In the genomic region with DNA sequence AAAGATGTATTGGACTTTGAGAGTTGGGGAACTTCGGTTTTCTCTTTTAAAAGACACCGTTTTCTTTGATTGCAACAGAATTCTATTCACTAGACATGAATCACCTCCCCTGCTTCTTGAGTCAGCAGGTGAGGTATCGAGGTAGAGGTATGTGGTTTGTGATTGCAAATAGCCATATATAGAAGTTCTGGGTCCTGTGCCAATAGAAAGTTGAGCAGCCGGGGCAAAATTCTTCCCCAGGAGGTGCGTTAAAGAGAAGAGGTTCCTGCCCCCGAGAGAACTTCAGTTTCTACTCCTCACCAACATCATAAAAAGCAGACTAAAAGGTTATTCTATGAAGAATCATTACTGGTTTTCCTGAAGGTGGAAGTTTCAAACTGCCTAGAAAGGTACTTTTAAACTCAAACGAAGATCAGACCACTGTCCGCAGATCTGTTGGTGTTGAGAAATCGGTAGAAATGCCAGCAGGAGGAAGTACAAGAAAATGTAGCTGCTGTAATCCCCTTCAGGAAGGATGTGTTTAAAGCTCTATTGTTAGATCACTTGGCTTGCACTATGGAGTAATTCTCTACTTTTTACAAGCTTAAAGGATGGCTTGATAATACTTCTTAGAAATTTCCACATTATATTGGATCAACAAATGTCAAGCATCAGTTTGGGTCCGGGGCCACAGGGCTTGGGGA, we compare ENCODE assay signal across 7 mouse cellular contexts. TPM values are rescaled to one million over a fixed set of nuclear protein-coding genes. Genes with fewer than 3 reads are reported as not detected.
A peak's percentile ranks its signal among the peaks of the same experiment; 100 is the strongest.
DNase-seq lines count a peak whose midpoint lies in the region; ATAC-seq and TF ChIP-seq lines count a peak whose summit lies in the region.

No protein-coding gene starts in this region.

- TF ChIP-seq POLR2A in ES-Bruce4 (IDR thresholded peaks at IDR 0.05; ENCODE audit: insufficient read depth, low read length): no peak
- no peak for TF ChIP-seq POLR2A in bone marrow, adult 2 months (IDR thresholded peaks at IDR 0.05; ENCODE audit: borderline replicate concordance, control insufficient read depth, low read depth, low read length)

- no peak for TF ChIP-seq EP300 in ES-Bruce4 (IDR thresholded peaks at IDR 0.05; ENCODE audit: insufficient read depth, low read depth, low read length)

- no peak overlapping the region for H3K4me3 ChIP-seq in ES-Bruce4 (ENCODE audit: low read depth, low read length)
- peak overlapping the region; percentile 51 for H3K4me3 ChIP-seq in bone marrow, adult 2 months (replicated peaks; ENCODE audit: control insufficient read depth, low read depth, low read length)
- H3K4me3 ChIP-seq in hindbrain, embryonic 14.5 days (replicated peaks; ENCODE audit: low read length): no peak overlapping the region

- DNase-seq in hindbrain, embryonic 14.5 days (ENCODE audit: low spot score): no peak
- DNase-seq in lung, postnatal 25 days (ENCODE audit: low spot score): peak; percentile 37
- DNase-seq in frontal cortex, postnatal 36 days (ENCODE audit: low spot score in 2 of 2): no peak
- no peak for DNase-seq in left cerebral cortex, postnatal 10 days (ENCODE audit: extremely low spot score in 1 of 2, low spot score in 2 of 2)
- DNase-seq in cerebellum, postnatal 4 days (ENCODE audit: low spot score in 2 of 2): no peak

- H3K27ac ChIP-seq in ES-Bruce4 (ENCODE audit: insufficient read depth, low read length): no peak overlapping the region
- H3K27ac ChIP-seq in bone marrow, adult 2 months (ENCODE audit: control insufficient read depth, insufficient read depth, low read depth, low read length, poor library complexity): no peak overlapping the region
- no peak overlapping the region for H3K27ac ChIP-seq in hindbrain, embryonic 14.5 days

- WGBS in bone marrow, adult 2 months: 3% methylated on average over 10 of the region's 10 CpGs
- 66% methylated on average over 10 of the region's 10 CpGs for WGBS in hindbrain, embryonic 14.5 days

- peak overlapping the region; percentile 53; the same call in 1 of the 2 replicates for H3K9ac ChIP-seq in ES-Bruce4 (ENCODE audit: low read depth, poor library complexity, severe bottlenecking)
- no peak overlapping the region for H3K9ac ChIP-seq in hindbrain, embryonic 14.5 days

- H3K4me1 ChIP-seq in ES-Bruce4 (ENCODE audit: control insufficient read depth, insufficient read depth, low read length): no peaks in the 10 kb centered on the region
- H3K4me1 ChIP-seq in bone marrow, adult 2 months (ENCODE audit: control insufficient read depth, insufficient read depth, low read length): no peaks in the 10 kb centered on the region
- no peaks in the 10 kb centered on the region for H3K4me1 ChIP-seq in hindbrain, embryonic 14.5 days (replicated peaks; ENCODE audit: control insufficient read depth, insufficient read depth, low read length)

- H3K9me3 ChIP-seq in ES-Bruce4 (replicated peaks; ENCODE audit: control insufficient read depth, insufficient read depth, low read length, poor library complexity, severe bottlenecking): no peaks in the 10 kb centered on the region
- H3K9me3 ChIP-seq in hindbrain, embryonic 14.5 days (ENCODE audit: control insufficient read depth, low read length): no peaks in the 10 kb centered on the region

- ATAC-seq in hindbrain, embryonic 14.5 days (ENCODE audit: low FRiP score): no peak

- TF ChIP-seq CTCF in ES-Bruce4 (IDR thresholded peaks at IDR 0.05; ENCODE audit: low read depth, low read length): no peak
- TF ChIP-seq CTCF in bone marrow, adult 2 months (IDR thresholded peaks at IDR 0.05; ENCODE audit: control insufficient read depth, insufficient read depth, low read length): no peak

- H3K4me2 ChIP-seq in hindbrain, embryonic 14.5 days (replicated peaks): peak overlapping the region; percentile 51; the same call in 1 of the 2 replicates

- intact Hi-C loops in left cerebral cortex, postnatal 10 days (cut with DNase I): no loop called here

- no peaks in the 10 kb centered on the region for H3K36me3 ChIP-seq in ES-Bruce4 (ENCODE audit: control insufficient read depth, insufficient read depth, low read length, poor library complexity, severe bottlenecking)
- no peaks in the 10 kb centered on the region for H3K36me3 ChIP-seq in hindbrain, embryonic 14.5 days (replicated peaks; ENCODE audit: control insufficient read depth, insufficient read depth)

- peaks cover 2% of the 10 kb centered on the region for H3K27me3 ChIP-seq in ES-Bruce4 (ENCODE audit: control insufficient read depth, insufficient read depth, low read length, poor library complexity, severe bottlenecking)
- no peaks in the 10 kb centered on the region for H3K27me3 ChIP-seq in hindbrain, embryonic 14.5 days (ENCODE audit: control insufficient read depth, insufficient read depth, low read length)

RNA-seq across cellular contexts. Expression of gene Anxa3, which starts 1.0 kb away (rescaled TPM):
- polyA plus RNA-seq in ES-Bruce4 (2011; ENCODE audit: insufficient read depth, insufficient read length, low read depth, missing spikeins): 117 and 129 TPM in 2 replicates
- polyA plus RNA-seq in bone marrow, adult 2 months (2011; ENCODE audit: insufficient read depth, insufficient read length, low replicate concordance, missing spikeins): 23.5 and 48.0 TPM in 2 replicates
- polyA plus RNA-seq in hindbrain, embryonic 14.5 days (2014; fragmentation: Nextera tagmentation; extraction: Ambion mirVana): 19.8 and 26.5 TPM in 2 replicates
- 10 to 100 TPM; 19.7 to 22.1 TPM for total RNA-seq in left cerebral cortex, postnatal 10 days (2021)
